Mouse (Mus musculus): ENCODE measurements around the gene Ppard. TPM values are rescaled to one million over a fixed set of nuclear protein-coding genes. Genes with fewer than 3 reads are reported as not detected.

The Ppard gene
- polyA plus RNA-seq, 1 experiment = 6.6 TPM

- Histone ChIP-seq H3K36me3 (ENCODE audit: control insufficient read depth) (peaks cover 46% of the 10 kb centered on the region), H3K4me1 (ENCODE audit: control insufficient read depth) (peaks cover 72% of the 10 kb centered on the region), H3K4me3 (replicated peaks) (peak overlapping the region; percentile 0)
These were observed 2.1 kb downstream of the Ppard start for GRCm38 (mm10) chr17:28234641-28235040.

GRCm38 (mm10) chr17:28235982-28236635 is 3.6 kb downstream of the Ppard start:
- peak overlapping the region; percentile 49 for H3K4me3 ChIP-seq (replicated peaks)
- peaks cover 86% of the 10 kb centered on the region for H3K4me1 ChIP-seq (ENCODE audit: control insufficient read depth)
- no peaks in the 10 kb centered on the region for H3K27me3 ChIP-seq (ENCODE audit: control insufficient read depth)
- TF ChIP-seq GATA1 (IDR thresholded peaks at IDR 0.05; ENCODE audit: low read length) (no peak), TAL1 (IDR thresholded peaks at IDR 0.05; ENCODE audit: low read length) (no peak)
- H3K36me3 ChIP-seq (ENCODE audit: control insufficient read depth) = peaks cover 60% of the 10 kb centered on the region
- no peaks in the 10 kb centered on the region for H3K9me3 ChIP-seq (ENCODE audit: control insufficient read depth, low read length)

More at GRCm38 (mm10) chr17:28234641-28235040, 2.1 kb downstream of the Ppard start:
- Histone ChIP-seq H3K27me3 (ENCODE audit: control insufficient read depth) (no peaks in the 10 kb centered on the region), H3K9me3 (ENCODE audit: control insufficient read depth, low read length) (no peaks in the 10 kb centered on the region)
- no peak for TF ChIP-seq GATA1 (IDR thresholded peaks at IDR 0.05; ENCODE audit: low read length)
- TF ChIP-seq TAL1 (IDR thresholded peaks at IDR 0.05; ENCODE audit: low read length) = no peak

GRCm38 (mm10) chr17:28236636-28237015 is 4.1 kb downstream of the Ppard start:
- no peak for TF ChIP-seq TAL1 (IDR thresholded peaks at IDR 0.05; ENCODE audit: low read length)
- no peak for TF ChIP-seq GATA1 (IDR thresholded peaks at IDR 0.05; ENCODE audit: low read length)
- H3K27me3 ChIP-seq (ENCODE audit: control insufficient read depth) = no peaks in the 10 kb centered on the region
- H3K9me3 ChIP-seq (ENCODE audit: control insufficient read depth, low read length) = no peaks in the 10 kb centered on the region
- peak overlapping the region; percentile 49 for H3K4me3 ChIP-seq (replicated peaks)
- peaks cover 91% of the 10 kb centered on the region for H3K4me1 ChIP-seq (ENCODE audit: control insufficient read depth)
- H3K36me3 ChIP-seq (ENCODE audit: control insufficient read depth) = peaks cover 65% of the 10 kb centered on the region

GRCm38 (mm10) chr17:28237362-28237761 is 4.9 kb downstream of the Ppard start:
- TF ChIP-seq TAL1 (IDR thresholded peaks at IDR 0.05; ENCODE audit: low read length) (no peak), GATA1 (IDR thresholded peaks at IDR 0.05; ENCODE audit: low read length) (no peak)
- Histone ChIP-seq H3K4me3 (replicated peaks) (peak overlapping the region; percentile 49), H3K9me3 (ENCODE audit: control insufficient read depth, low read length) (no peaks in the 10 kb centered on the region), H3K4me1 (ENCODE audit: control insufficient read depth) (peaks cover 86% of the 10 kb centered on the region), H3K36me3 (ENCODE audit: control insufficient read depth) (peaks cover 73% of the 10 kb centered on the region), H3K27me3 (ENCODE audit: control insufficient read depth) (no peaks in the 10 kb centered on the region)

- Histone ChIP-seq H3K36me3 (ENCODE audit: control insufficient read depth) (peaks cover 77% of the 10 kb centered on the region), H3K4me1 (ENCODE audit: control insufficient read depth) (peaks cover 86% of the 10 kb centered on the region), H3K4me3 (replicated peaks) (peak overlapping the region; percentile 49)
These were observed 5.4 kb downstream of the Ppard start for GRCm38 (mm10) chr17:28237874-28238273.

GRCm38 (mm10) chr17:28240846-28241245 is 8.3 kb downstream of the Ppard start:
- peaks cover 73% of the 10 kb centered on the region for H3K4me1 ChIP-seq (ENCODE audit: control insufficient read depth)
- peaks cover 96% of the 10 kb centered on the region for H3K36me3 ChIP-seq (ENCODE audit: control insufficient read depth)
- no peak overlapping the region for H3K4me3 ChIP-seq (replicated peaks)
- TF ChIP-seq TAL1 (IDR thresholded peaks at IDR 0.05; ENCODE audit: low read length) = no peak
- no peak for TF ChIP-seq GATA1 (IDR thresholded peaks at IDR 0.05; ENCODE audit: low read length)
- no peaks in the 10 kb centered on the region for H3K9me3 ChIP-seq (ENCODE audit: control insufficient read depth, low read length)
- H3K27me3 ChIP-seq (ENCODE audit: control insufficient read depth) = no peaks in the 10 kb centered on the region

More at GRCm38 (mm10) chr17:28237874-28238273, 5.4 kb downstream of the Ppard start:
- no peaks in the 10 kb centered on the region for H3K27me3 ChIP-seq (ENCODE audit: control insufficient read depth)
- no peaks in the 10 kb centered on the region for H3K9me3 ChIP-seq (ENCODE audit: control insufficient read depth, low read length)
- TF ChIP-seq TAL1 (IDR thresholded peaks at IDR 0.05; ENCODE audit: low read length) = peak; percentile 37; the same call in 1 of the 3 replicates
- no peak for TF ChIP-seq GATA1 (IDR thresholded peaks at IDR 0.05; ENCODE audit: low read length)

GRCm38 (mm10) chr17:28242296-28242695 is 9.8 kb downstream of the Ppard start:
- peaks cover 92% of the 10 kb centered on the region for H3K36me3 ChIP-seq (ENCODE audit: control insufficient read depth)
- H3K4me1 ChIP-seq (ENCODE audit: control insufficient read depth) = peaks cover 64% of the 10 kb centered on the region
- no peaks in the 10 kb centered on the region for H3K27me3 ChIP-seq (ENCODE audit: control insufficient read depth)
- no peak for TF ChIP-seq GATA1 (IDR thresholded peaks at IDR 0.05; ENCODE audit: low read length)
- TF ChIP-seq TAL1 (IDR thresholded peaks at IDR 0.05; ENCODE audit: low read length) = no peak
- no peak overlapping the region for H3K4me3 ChIP-seq (replicated peaks)
- no peaks in the 10 kb centered on the region for H3K9me3 ChIP-seq (ENCODE audit: control insufficient read depth, low read length)

- peaks cover 50% of the 10 kb centered on the region for H3K4me1 ChIP-seq (ENCODE audit: control insufficient read depth)
- TF ChIP-seq GATA1 (IDR thresholded peaks at IDR 0.05; ENCODE audit: low read length) = no peak
- TF ChIP-seq TAL1 (IDR thresholded peaks at IDR 0.05; ENCODE audit: low read length) = no peak
- H3K36me3 ChIP-seq (ENCODE audit: control insufficient read depth) = peaks cover 88% of the 10 kb centered on the region
- H3K4me3 ChIP-seq (replicated peaks) = no peak overlapping the region
- no peaks in the 10 kb centered on the region for H3K27me3 ChIP-seq (ENCODE audit: control insufficient read depth)
- no peaks in the 10 kb centered on the region for H3K9me3 ChIP-seq (ENCODE audit: control insufficient read depth, low read length)
These were observed 11.7 kb downstream of the Ppard start for GRCm38 (mm10) chr17:28244214-28244613.

- Histone ChIP-seq H3K36me3 (ENCODE audit: control insufficient read depth) (peaks cover 84% of the 10 kb centered on the region), H3K4me1 (ENCODE audit: control insufficient read depth) (peaks cover 45% of the 10 kb centered on the region), H3K9me3 (ENCODE audit: control insufficient read depth, low read length) (no peaks in the 10 kb centered on the region), H3K27me3 (ENCODE audit: control insufficient read depth) (no peaks in the 10 kb centered on the region), H3K4me3 (replicated peaks) (no peak overlapping the region)
- TF ChIP-seq GATA1 (IDR thresholded peaks at IDR 0.05; ENCODE audit: low read length) (no peak), TAL1 (IDR thresholded peaks at IDR 0.05; ENCODE audit: low read length) (no peak)
These were observed 12.2 kb downstream of the Ppard start for GRCm38 (mm10) chr17:28244714-28245113.

Data from erythroblast, embryonic 14.5 days (primary cell).